ENCODE assay signal across 8 mouse cellular contexts in the genomic region with DNA sequence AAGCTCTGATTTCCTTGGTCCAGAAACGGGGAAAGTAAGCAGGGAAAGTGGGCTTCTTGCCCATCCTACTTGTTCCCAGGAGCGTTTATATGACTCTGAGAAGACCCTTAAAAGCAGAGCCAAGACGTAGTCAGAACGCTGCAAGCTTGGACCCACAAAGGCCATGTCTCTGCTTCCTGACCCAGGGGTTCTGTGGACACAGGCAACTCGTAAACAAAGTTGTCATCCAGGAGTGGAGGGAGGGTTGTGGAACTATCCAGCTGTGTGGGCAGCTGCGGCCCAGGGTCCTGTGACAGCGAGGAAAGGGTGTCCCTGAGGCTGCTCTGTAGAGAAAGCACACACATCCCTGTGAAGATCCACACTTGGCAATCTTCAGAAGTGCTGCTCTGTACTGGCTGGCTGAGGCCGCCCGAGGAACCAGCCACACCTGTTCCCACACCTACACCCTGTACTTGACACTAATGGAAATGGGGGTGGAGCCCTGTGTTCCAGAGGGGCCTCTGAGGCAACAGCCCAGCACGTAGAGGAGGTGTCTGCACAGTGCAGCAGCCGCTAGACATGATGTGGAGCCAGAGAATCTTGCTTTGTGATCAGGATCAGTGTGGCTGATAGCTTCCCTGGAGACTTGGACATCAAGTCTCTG. TPM values are rescaled to one million over a fixed set of nuclear protein-coding genes. Genes with fewer than 3 reads are reported as not detected.
DNase-seq lines count a peak whose midpoint lies in the region; ATAC-seq and TF ChIP-seq lines count a peak whose summit lies in the region.

No protein-coding gene starts in this region.

- no peaks in the 10 kb centered on the region for H3K9me3 ChIP-seq in embryonic facial prominence, embryonic 14.5 days (ENCODE audit: control insufficient read depth, low read length)
- no peaks in the 10 kb centered on the region for H3K9me3 ChIP-seq in intestine, postnatal 0 days (ENCODE audit: control insufficient read depth)
- H3K9me3 ChIP-seq in midbrain, embryonic 10.5 days (replicated peaks) = no peaks in the 10 kb centered on the region

- peak overlapping the region; percentile 90 for H3K9ac ChIP-seq in embryonic facial prominence, embryonic 14.5 days (ENCODE audit: low read depth, low read length)
- H3K9ac ChIP-seq in intestine, postnatal 0 days (ENCODE audit: low read depth, low read length) = no peak overlapping the region

- TF ChIP-seq CTCF in intestine, postnatal 0 days (IDR thresholded peaks at IDR 0.05; ENCODE audit: low read depth) = no peak

- peaks cover 40% of the 10 kb centered on the region for H3K36me3 ChIP-seq in embryonic facial prominence, embryonic 14.5 days (ENCODE audit: control insufficient read depth, insufficient read depth, low read length)
- peaks cover 18% of the 10 kb centered on the region; the same call in 1 of the 2 replicates for H3K36me3 ChIP-seq in intestine, postnatal 0 days (ENCODE audit: control insufficient read depth, insufficient read depth)
- H3K36me3 ChIP-seq in midbrain, embryonic 10.5 days = peaks cover 57% of the 10 kb centered on the region

- peaks cover 43% of the 10 kb centered on the region for H3K4me1 ChIP-seq in embryonic facial prominence, embryonic 14.5 days (ENCODE audit: control insufficient read depth, insufficient read depth, low read length)
- peaks cover 14% of the 10 kb centered on the region for H3K4me1 ChIP-seq in intestine, postnatal 0 days (replicated peaks; ENCODE audit: control insufficient read depth, insufficient read depth, low read length)
- peaks cover 50% of the 10 kb centered on the region for H3K4me1 ChIP-seq in midbrain, embryonic 10.5 days

- H3K27me3 ChIP-seq in embryonic facial prominence, embryonic 14.5 days (replicated peaks; ENCODE audit: control insufficient read depth, insufficient read depth, low read length) = no peaks in the 10 kb centered on the region
- H3K27me3 ChIP-seq in intestine, postnatal 0 days (replicated peaks; ENCODE audit: control insufficient read depth, insufficient read depth, low read length) = no peaks in the 10 kb centered on the region
- no peaks in the 10 kb centered on the region for H3K27me3 ChIP-seq in midbrain, embryonic 10.5 days (ENCODE audit: low read depth, poor library complexity, severe bottlenecking)

- H3K27ac ChIP-seq in embryonic facial prominence, embryonic 14.5 days (replicated peaks; ENCODE audit: low read depth, low read length) = peak overlapping the region; percentile 68
- peak overlapping the region; percentile 41; the same call in 1 of the 2 replicates for H3K27ac ChIP-seq in intestine, postnatal 0 days (ENCODE audit: low read depth, low read length)
- peak overlapping the region; percentile 15; the same call in 1 of the 2 replicates for H3K27ac ChIP-seq in midbrain, embryonic 10.5 days (replicated peaks)

- DNase-seq in gastrocnemius, postnatal 25 days = peak; percentile 9
- no peak for DNase-seq in gastrocnemius, postnatal 4 days (ENCODE audit: low spot score in 2 of 2)
- peak; percentile 91 for DNase-seq in embryonic facial prominence, embryonic 14.5 days (ENCODE audit: low spot score)
- no peak for DNase-seq in midbrain, embryonic 10.5 days (ENCODE audit: low spot score)
- no peak for DNase-seq in B cell, adult 2 months
- DNase-seq in retina, postnatal 1 day = no peak

- H3K4me3 ChIP-seq in embryonic facial prominence, embryonic 14.5 days (ENCODE audit: low read depth, low read length) = peak overlapping the region; percentile 90
- H3K4me3 ChIP-seq in intestine, postnatal 0 days (ENCODE audit: low read depth, low read length) = no peak overlapping the region
- H3K4me3 ChIP-seq in midbrain, embryonic 10.5 days = peak overlapping the region; percentile 83

- peak; percentile 53 for ATAC-seq in embryonic facial prominence, embryonic 14.5 days (ENCODE audit: low read depth)
- ATAC-seq in intestine, postnatal 0 days = peak; percentile 52
- no peak for ATAC-seq in megakaryocyte, adult 5-6 weeks (ENCODE audit: poor library complexity, severe bottlenecking)

- WGBS in embryonic facial prominence, embryonic 14.5 days = 51% methylated on average over 11 of the region's 11 CpGs
- 29% methylated on average over 11 of the region's 11 CpGs for WGBS in intestine, postnatal 0 days
- 86% methylated on average over 11 of the region's 11 CpGs for WGBS in midbrain, embryonic 10.5 days

- peak overlapping the region; percentile 74 for H3K4me2 ChIP-seq in embryonic facial prominence, embryonic 14.5 days (ENCODE audit: low read depth, low read length)
- peak overlapping the region; percentile 96 for H3K4me2 ChIP-seq in intestine, postnatal 0 days (replicated peaks; ENCODE audit: low read depth)

RNA-seq across cellular contexts. Expression of a gene that starts 2.3 kb away (rescaled TPM):
- total RNA-seq in gastrocnemius, postnatal 25 days (2021) = 1 to 10 TPM; 2.6 to 4.1 TPM
- total RNA-seq in gastrocnemius, postnatal 4 days (2021) = 10 to 100 TPM; 33.9 to 35.4 TPM
- 362 and 371 TPM in 2 replicates for polyA plus RNA-seq in embryonic facial prominence, embryonic 14.5 days (2014; fragmentation: Nextera tagmentation; extraction: Ambion mirVana)
- 31.2 and 34.9 TPM in 2 replicates for polyA plus RNA-seq in intestine, postnatal 0 days (2015; fragmentation: Nextera tagmentation; extraction: Ambion mirVana)
- polyA plus RNA-seq in midbrain, embryonic 10.5 days (2016; fragmentation: Nextera tagmentation; extraction: Ambion mirVana) = 543 and 572 TPM in 2 replicates
- 20.6 and 21.0 TPM in 2 replicates for total RNA-seq in megakaryocyte, adult 5-6 weeks (2015)
- 24.1 and 29.0 TPM in 2 replicates for total RNA-seq in megakaryocyte, adult 5-6 weeks (2017)

RNA-seq across cellular contexts. Expression of a gene that starts 4.4 kb away (rescaled TPM):
- 10 to 100 TPM; 37.6 to 43.8 TPM for total RNA-seq in gastrocnemius, postnatal 25 days (2021)
- total RNA-seq in gastrocnemius, postnatal 4 days (2021) = 10 to 100 TPM; 44.1 to 49.5 TPM
- polyA plus RNA-seq in embryonic facial prominence, embryonic 14.5 days (2014; fragmentation: Nextera tagmentation; extraction: Ambion mirVana) = 62.3 and 64.8 TPM in 2 replicates
- polyA plus RNA-seq in intestine, postnatal 0 days (2015; fragmentation: Nextera tagmentation; extraction: Ambion mirVana) = 127 and 132 TPM in 2 replicates
- 63.1 and 64.3 TPM in 2 replicates for polyA plus RNA-seq in midbrain, embryonic 10.5 days (2016; fragmentation: Nextera tagmentation; extraction: Ambion mirVana)
- total RNA-seq in megakaryocyte, adult 5-6 weeks (2015) = 65.2 and 73.3 TPM in 2 replicates
- total RNA-seq in megakaryocyte, adult 5-6 weeks (2017) = 34.8 and 42.5 TPM in 2 replicates

RNA-seq across cellular contexts. Expression of a gene that starts 35.3 kb away (rescaled TPM):
- total RNA-seq in gastrocnemius, postnatal 25 days (2021) = 10 to 100 TPM; 15.8 to 26.6 TPM
- 100 to 1,000 TPM in 1 of 2 experiments, 10 to 100 TPM in 1; 89.8 to 101 TPM for total RNA-seq in gastrocnemius, postnatal 4 days (2021)
- 69.4 and 76.1 TPM in 2 replicates for polyA plus RNA-seq in embryonic facial prominence, embryonic 14.5 days (2014; fragmentation: Nextera tagmentation; extraction: Ambion mirVana)
- polyA plus RNA-seq in intestine, postnatal 0 days (2015; fragmentation: Nextera tagmentation; extraction: Ambion mirVana) = 20.6 and 23.1 TPM in 2 replicates
- 18.0 and 23.7 TPM in 2 replicates for polyA plus RNA-seq in midbrain, embryonic 10.5 days (2016; fragmentation: Nextera tagmentation; extraction: Ambion mirVana)
- 0.27 TPM in 1 of 2 replicates, not detected in the other for total RNA-seq in megakaryocyte, adult 5-6 weeks (2015)
- 0.40 and 1.0 TPM in 2 replicates for total RNA-seq in megakaryocyte, adult 5-6 weeks (2017)

Comparison
In these comparisons a context has a peak if more than half of its experiments do, and no peak if none do; other contexts are left out.
1. DNase-seq: peak in gastrocnemius, postnatal 25 days (single experiment) and embryonic facial prominence, embryonic 14.5 days (single experiment); none in gastrocnemius, postnatal 4 days (0 of 2), midbrain, embryonic 10.5 days (single experiment), B cell, adult 2 months (0 of 2) and retina, postnatal 1 day (single experiment).
2. RNA of a gene that starts 2.3 kb away (total RNA-seq): 33.9 to 35.4 TPM in gastrocnemius, postnatal 4 days and 20.6 to 29.0 TPM in megakaryocyte, adult 5-6 weeks; 2.6 to 4.1 TPM in gastrocnemius, postnatal 25 days; every median in the first group is over 4 times any median in the second.
3. H3K27ac ChIP-seq: peak in every context shown above with its lines; median percentile 68 in embryonic facial prominence, embryonic 14.5 days; 41 in intestine, postnatal 0 days; 15 in midbrain, embryonic 10.5 days.
4. RNA of a gene that starts 35.3 kb away (total RNA-seq): 89.8 to 101 TPM in gastrocnemius, postnatal 4 days and 15.8 to 26.6 TPM in gastrocnemius, postnatal 25 days; 0.27 to 1.0 TPM in megakaryocyte, adult 5-6 weeks; every median in the first group is over 4 times any median in the second.